ENCODE assay signal across 22 mouse cellular contexts in genomic region chr13:8400265-8401041, GRCm38 (mm10).
DNase-seq lines count a peak whose midpoint lies in the region.
"Had no signal": no experiment of that assay in that cellular context is flagged by ENCODE, and none has a peak within 500 bp of the region (broad histone marks: within the 10 kb centered on the region; RNA-seq: fewer than 3 reads in every experiment).

No protein-coding gene starts in this region.

- DNase-seq in thymus, postnatal 14 days: peak; percentile 3
- DNase-seq in thymus, postnatal 25 days: no peak
- DNase-seq in Muller cell, postnatal 12 days (ENCODE audit: inconsistent ontology term): peak; percentile 5
- peak; percentile 23 for DNase-seq in induced T-regulatory cell, adult 2 months (ENCODE audit: low read depth)
- DNase-seq in naive thymus-derived CD4-positive, alpha-beta T cell, adult 2 months (ENCODE audit: low read depth): peak; percentile 43
- no peak for DNase-seq in left cerebral cortex, postnatal 25 days (ENCODE audit: low spot score in 2 of 2)
- DNase-seq in natural killer cell, adult 2 months (ENCODE audit: low spot score in 2 of 2): no peak
- no peak for DNase-seq in layer of hippocampus, postnatal 36 days
- DNase-seq: adrenal gland, adult 2 months; adrenal gland, postnatal 36 days; B cell, adult 2 months; cerebellum, adult 2 months; cerebellum, postnatal 25 days; embryo, embryonic 11 days; heart, postnatal 14 days; kidney, adult 11 months; kidney, postnatal 25 days; liver, embryonic 13.5 days; lung, adult 18-20 months; lung, postnatal 4 days; retina, postnatal 1 day; right cerebral cortex, postnatal 25 days had no signal

- intact Hi-C loops in left cerebral cortex, postnatal 25 days (cut with DNase I): no loop called here

Comparison
In these comparisons a context has a peak if more than half of its experiments do, and no peak if none do; other contexts are left out.
1. DNase-seq: peak in thymus, postnatal 14 days (single experiment), Muller cell, postnatal 12 days (single experiment), induced T-regulatory cell, adult 2 months (single experiment) and naive thymus-derived CD4-positive, alpha-beta T cell, adult 2 months (single experiment); none in thymus, postnatal 25 days (single experiment), left cerebral cortex, postnatal 25 days (0 of 2), natural killer cell, adult 2 months (0 of 2) and layer of hippocampus, postnatal 36 days (0 of 2).